Mouse (Mus musculus): ENCODE data around the gene Tpm3.
A peak's percentile ranks its signal among the peaks of the same experiment; 100 is the strongest.

The Tpm3 gene

DNA sequence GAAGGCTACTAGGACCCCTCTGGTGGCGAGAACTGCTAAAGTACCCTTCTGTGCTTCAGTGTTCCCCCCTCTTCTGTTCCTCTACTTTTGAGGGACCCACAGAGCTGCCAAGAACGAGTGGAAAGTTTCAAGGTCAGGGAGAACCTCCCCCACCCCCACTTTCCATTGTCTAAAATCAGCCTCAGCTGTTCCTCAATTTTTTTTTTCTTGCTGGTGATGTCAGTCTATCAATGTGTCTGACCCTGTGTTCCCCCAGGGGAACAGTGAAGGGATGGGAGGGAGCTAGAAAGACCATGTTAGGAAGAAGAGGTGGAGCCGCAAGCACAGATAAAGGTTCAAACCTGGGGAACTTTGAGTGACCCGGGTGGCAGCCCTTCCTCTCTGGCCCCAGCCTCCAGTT is at the start of gene Tpm3:
Tpm3 (plus strand) TSS at position 356 of the 400 bp plus-strand sequence.
- DNase-seq = no peak

DNA sequence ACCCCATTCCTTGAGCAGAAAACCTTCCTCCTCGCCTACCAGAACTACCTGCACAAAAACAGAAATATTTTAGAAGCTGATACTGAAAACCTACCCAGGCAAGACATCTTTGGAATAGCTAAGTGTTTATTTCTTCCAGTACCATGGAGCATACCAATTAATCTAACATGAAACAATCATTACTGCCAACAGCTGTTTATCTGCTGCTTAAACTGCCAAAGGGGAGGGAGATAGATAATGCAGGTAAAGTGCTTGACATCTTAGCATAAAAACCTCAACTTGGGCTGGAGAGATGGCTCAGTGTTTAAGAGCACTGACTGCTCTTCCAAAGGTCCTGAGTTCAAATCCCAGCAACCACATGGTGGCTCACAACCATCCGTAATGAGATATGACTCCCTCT is 37.8 kb upstream of the Tpm3 start:
- DNase-seq = no peak

GRCm38 (mm10) chr3:90036263-90036662 is 36.2 kb upstream of the Tpm3 start:
- no peak for DNase-seq

DNA sequence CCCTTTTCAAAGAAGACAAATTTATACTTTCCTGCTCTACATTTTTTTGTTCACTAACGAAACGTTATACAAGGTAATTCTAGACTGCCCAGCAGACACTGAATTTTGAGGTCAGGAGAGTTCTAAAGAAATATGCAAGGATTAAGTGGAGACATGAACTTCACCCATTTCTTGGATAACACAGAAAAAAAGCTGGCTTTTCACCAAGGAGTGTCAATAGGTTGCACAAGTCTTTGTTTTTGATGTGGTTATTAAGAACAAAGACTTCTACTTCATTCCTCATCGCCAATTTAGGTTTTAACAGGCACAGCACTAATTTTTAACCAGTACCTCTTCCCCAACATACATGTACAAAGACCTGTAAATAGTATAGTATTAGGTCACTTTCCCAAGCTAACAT is 22.8 kb upstream of the Tpm3 start:
- no peak for DNase-seq

DNA sequence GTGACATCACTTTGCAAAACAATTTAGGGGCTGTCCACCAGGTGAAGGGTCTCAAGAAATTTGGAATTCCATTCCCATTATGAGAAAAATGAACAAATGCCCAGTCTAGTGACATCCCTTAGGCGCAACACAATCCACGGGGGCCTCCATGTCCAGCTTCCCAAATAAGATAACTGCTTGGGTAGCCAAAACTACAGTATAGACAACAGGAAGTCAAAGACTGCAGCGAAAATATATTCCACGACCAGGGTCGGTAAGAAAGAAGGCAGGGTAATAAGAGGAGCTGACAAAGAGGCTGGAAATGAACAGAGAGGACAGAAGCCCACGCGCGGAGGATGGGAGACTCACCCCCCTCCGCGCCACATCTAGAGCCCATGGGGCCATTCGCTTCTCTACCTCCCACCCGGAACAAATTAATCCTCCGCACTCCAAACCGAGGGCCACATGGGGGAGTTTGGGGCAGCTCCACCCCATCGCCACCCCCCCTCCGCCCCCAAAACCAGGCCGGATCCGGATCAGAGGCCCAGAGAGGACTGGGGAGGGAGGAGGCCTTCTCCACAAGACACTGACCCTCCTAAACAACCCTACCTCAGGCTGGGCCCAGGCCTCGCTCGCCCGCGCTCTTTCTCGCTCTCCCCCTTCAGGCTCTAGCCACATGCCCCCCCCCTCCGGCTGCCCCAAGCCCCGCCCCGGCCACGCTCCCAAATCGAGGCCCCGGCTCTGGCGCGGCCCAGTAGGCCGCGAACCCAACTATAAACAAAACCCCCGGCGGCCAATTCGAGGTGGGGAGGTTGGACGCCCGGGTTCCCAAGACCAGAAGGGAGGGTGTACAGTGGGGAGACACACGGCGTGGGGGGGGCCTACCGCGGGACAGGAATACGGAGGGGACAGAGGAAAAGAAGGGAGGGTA is 20.8 kb upstream of the Tpm3 start, which contains the start of gene 4933434E20Rik:
4933434E20Rik (plus strand) TSS at position 196 of the 910 bp plus-strand sequence.
- peak; percentile 47 for DNase-seq

GRCm38 (mm10) chr3:90052351-90053241 is 19.9 kb upstream of the Tpm3 start, which contains the start of gene Ubap2l:
Gene Ubap2l, minus strand, starts transcription at chr3:90052628.
- DNase-seq = peak; percentile 97

DNA sequence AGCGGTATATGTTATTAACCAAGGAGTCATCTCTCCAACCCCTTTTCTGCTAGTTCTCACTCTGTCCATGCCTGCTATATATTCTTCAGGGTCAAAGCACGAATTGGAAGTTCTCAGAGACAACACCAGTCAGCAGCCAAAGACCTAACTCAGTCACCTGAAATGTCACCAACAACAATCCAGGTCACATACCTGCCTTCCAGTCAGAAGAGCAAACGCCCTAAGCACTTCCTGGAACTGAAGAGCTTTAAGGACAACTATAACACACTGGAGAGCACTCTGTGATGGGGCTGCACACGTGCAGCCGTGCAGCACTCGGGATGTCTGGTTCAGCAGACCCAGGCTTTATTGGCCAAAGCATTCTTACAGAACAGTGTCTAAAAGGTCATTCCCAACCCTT is 10.9 kb upstream of the Tpm3 start:
- peak; percentile 34 for DNase-seq

DNA sequence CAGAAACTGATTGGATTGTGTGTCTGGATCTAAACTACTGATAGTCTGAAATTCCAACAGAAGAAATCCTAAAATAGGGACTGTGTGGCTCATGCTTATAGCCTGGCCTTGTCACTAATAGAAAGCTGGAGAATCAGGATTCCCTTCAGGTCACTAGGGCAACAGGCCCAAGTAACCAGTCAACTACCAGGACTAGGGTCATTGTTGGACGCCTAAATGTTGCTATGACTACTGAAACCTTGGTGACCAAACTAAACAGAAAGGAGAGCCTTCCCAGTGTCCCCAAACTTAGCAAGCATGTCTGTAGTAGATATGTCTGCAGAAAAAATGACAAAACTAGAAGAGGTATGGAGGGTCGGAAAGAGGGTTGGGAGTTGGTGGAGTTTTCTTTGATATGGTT is 9.9 kb upstream of the Tpm3 start:
- no peak for DNase-seq

DNA sequence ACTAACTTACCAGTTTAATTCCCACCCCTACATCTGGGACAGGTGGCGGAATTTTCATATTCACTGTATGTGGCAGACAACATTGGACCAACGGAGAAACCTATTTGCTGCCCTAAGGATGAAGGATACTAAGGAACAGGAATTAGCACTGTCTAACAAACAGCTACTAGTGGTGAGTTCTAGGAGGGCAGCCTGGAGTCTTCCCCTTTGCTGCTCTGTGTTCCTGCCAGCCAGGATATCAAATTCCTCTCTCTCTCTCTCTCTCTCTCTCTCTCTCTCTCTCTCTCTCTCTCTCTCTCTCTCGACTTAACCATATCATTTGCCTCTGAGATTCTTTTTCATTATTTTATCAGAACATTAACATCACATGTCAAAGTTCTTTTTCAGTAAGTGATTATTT is 8.1 kb upstream of the Tpm3 start:
- DNase-seq = no peak

- peak; percentile 70 for DNase-seq
Measured at GRCm38 (mm10) chr3:90065553-90065952, 6.9 kb upstream of the Tpm3 start.

DNA sequence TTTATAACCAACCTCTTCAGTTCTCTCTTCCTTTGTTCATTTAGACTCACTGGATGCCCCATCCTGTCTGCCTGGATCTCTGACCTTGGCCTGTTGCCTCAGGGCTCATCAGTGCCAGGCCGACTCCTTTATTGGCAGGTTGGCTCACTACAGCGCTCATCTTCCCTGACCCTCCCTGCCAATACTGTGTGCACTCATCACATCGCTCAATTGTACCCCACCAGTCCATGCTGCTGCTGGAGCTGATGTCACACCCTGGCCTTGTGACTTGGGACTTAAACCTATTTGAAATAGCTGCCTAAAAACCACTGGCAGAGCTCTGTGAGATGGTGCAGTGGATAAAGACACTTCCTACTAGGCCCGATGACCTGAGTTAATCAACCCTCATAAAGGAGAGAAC is 4.6 kb upstream of the Tpm3 start:
- DNase-seq = no peak

GRCm38 (mm10) chr3:90069688-90070087 is 2.8 kb upstream of the Tpm3 start:
- no peak for DNase-seq

GRCm38 (mm10) chr3:90076921-90077716 is 4.7 kb downstream of the Tpm3 start:
- DNase-seq = peak; percentile 91

DNA sequence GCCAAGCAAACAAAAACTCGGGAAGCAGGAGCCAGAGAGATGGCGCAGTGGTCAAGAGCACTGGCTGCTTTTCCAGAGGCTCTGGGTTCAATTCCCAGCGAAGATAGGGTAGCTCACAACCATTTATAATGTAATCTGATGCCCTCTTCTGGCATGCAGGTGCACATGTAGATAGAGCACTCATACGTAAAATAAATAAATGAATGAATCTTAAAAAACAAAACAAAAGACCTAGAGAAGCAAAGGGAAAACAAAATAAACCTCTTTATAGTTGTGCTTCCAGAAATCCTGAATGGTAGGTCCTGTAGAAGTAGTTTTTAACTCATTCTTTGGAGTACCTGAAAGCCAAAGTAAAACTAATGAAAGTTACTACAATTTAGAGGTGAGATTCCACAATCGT is 5.8 kb downstream of the Tpm3 start:
- DNase-seq = no peak

GRCm38 (mm10) chr3:90079133-90079762 is 6.8 kb downstream of the Tpm3 start:
- peak; percentile 99 for DNase-seq

- peak; percentile 86 for DNase-seq
Measured at GRCm38 (mm10) chr3:90079763-90080497, 7.5 kb downstream of the Tpm3 start.

DNA sequence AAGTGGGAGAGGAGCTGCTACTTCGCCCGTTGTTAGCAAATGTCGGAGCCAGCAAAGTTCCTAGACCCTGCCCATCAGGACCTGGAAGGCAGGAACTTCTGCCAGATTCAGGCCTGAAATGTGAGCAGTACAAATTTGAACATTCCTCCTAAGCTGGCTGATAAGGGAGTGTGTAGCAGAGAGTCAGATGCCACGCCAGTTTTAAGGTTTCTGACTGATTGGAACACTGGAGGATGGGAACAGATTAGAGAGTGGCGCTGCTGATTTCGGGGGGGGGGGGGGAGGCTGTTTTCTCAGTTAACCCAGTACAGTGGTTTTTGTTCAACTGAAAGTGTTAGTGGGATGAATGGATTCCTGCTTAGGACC is 8.0 kb downstream of the Tpm3 start:
- DNase-seq = no peak

- peak; percentile 65 for DNase-seq
Measured at GRCm38 (mm10) chr3:90081365-90082240, 9.2 kb downstream of the Tpm3 start.

DNA sequence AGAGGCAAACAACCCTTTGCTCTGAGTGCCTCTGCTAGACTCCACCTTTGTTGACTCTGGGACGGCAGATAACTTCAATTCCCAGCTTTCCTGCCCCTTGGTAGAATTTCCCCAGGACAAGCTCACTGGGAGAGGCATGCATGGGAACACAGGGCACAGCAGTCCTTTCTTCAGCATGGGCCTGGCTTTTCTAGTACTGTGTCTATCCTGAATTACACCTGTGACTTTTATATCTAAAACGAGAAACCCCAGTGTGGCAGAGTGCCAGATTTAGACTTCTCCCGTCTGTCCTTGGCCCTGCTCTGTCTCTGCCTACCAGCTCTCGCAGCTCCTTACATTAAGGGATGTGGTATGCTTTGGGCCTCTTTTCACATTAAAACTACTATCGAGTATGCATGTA is 10.6 kb downstream of the Tpm3 start:
- DNase-seq = peak; percentile 66

GRCm38 (mm10) chr3:90083698-90084324 is 11.4 kb downstream of the Tpm3 start:
- peak; percentile 54 for DNase-seq
